10 mouse cellular contexts compared by ENCODE assay signal in the genomic region with DNA sequence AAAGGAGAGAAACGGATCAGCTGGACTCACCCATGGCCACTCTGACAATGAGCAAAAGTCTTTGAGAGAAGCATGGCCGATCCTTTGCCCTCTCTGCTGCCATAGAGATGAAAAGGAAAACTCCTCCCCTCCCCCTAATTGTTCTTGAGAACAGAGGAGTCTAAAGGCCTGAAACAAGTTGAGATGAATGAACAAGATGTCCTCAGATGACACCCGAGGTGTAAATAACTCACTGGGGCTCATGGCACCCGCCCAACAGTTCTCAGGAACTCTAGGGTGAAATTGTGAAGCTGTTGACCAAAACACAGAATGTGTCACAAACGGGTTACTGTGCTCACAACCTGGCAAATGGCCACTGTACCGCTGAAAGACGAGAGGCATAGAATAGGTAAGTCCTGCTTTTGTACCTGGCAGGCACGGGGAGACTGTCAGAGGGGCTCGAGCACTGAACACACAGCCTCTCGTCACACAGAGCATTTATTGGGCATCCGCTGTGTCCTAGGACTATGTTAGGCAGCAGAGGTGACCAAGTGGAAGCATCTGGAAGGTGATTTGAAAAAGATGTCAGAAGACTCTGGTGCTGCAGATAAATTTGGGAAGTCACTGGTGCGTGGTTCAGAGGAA.
DNase-seq lines count a peak whose midpoint lies in the region; ATAC-seq and TF ChIP-seq lines count a peak whose summit lies in the region.
"Had no signal": no experiment of that assay in that cellular context is flagged by ENCODE, and none has a peak within 500 bp of the region (broad histone marks: within the 10 kb centered on the region; RNA-seq: fewer than 3 reads in every experiment).

No protein-coding gene starts in this region.

- 0 out of 2 replicates have a peak overlapping the region, but pooled peaks have one; percentile 5 for H3K27ac ChIP-seq in gastrocnemius, adult 2 months

- intact Hi-C loops in gastrocnemius, adult 2 months (cut with DNase I): no loop called here

- DNase-seq in gastrocnemius, adult 2 months: peak; percentile 31
- no peak for DNase-seq in gastrocnemius, postnatal 25 days
- DNase-seq in layer of hippocampus, postnatal 14 days (ENCODE audit: low spot score in 2 of 2): peak; percentile 15 to 30
- no peak for DNase-seq in layer of hippocampus, adult 8-10 months (ENCODE audit: low spot score in 2 of 2)
- peak; percentile 24 for DNase-seq in Muller cell, postnatal 12 days (ENCODE audit: inconsistent ontology term)
- peak; percentile 56 for DNase-seq in embryo, embryonic 11 days
- DNase-seq in spleen, postnatal 4 days (ENCODE audit: low spot score in 2 of 2): no peak
- DNase-seq: lung, postnatal 14 days; thymus, postnatal 14 days had no signal

- H3K4me3 ChIP-seq in gastrocnemius, adult 2 months: no peak overlapping the region

- ATAC-seq in monocyte, adult 5-6 weeks (replicated peaks; ENCODE audit: insufficient number of reproducible peaks, low FRiP score, low TSS enrichment, poor library complexity, severe bottlenecking): no peak

- TF ChIP-seq CTCF in gastrocnemius, adult 2 months (IDR thresholded peaks at IDR 0.05): no peak

Comparison
In these comparisons a context has a peak if more than half of its experiments do, and no peak if none do; other contexts are left out.
1. DNase-seq: peak in gastrocnemius, adult 2 months (single experiment), layer of hippocampus, postnatal 14 days (2 of 2), Muller cell, postnatal 12 days (single experiment) and embryo, embryonic 11 days (single experiment); none in gastrocnemius, postnatal 25 days (single experiment), layer of hippocampus, adult 8-10 months (0 of 2) and spleen, postnatal 4 days (0 of 2).